Mouse (Mus musculus) macrophage (primary cell): ENCODE measurements around the gene Gm42878. TPM values are rescaled to one million over a fixed set of nuclear protein-coding genes. Genes with fewer than 3 reads are reported as not detected.

Source experiments
- H3K27ac ChIP-seq: fragments of 350-480 bp; formaldehyde crosslinking; 2 replicates; pipeline ENCODE4 v1.9.0; 2021
- H3K36me3 ChIP-seq: fragments of 350-480 bp; formaldehyde crosslinking; 2 replicates; pipeline ENCODE4 v1.9.0; 2021; ENCODE audit errors: inconsistent target
- H3K4me3 ChIP-seq: fragments of 350-480 bp; formaldehyde crosslinking; 2 replicates; pipeline ENCODE4 v1.9.0; 2021; ENCODE audit errors: inconsistent target
- H3K79me2 ChIP-seq: fragments of 350-480 bp; formaldehyde crosslinking; 2 replicates; pipeline ENCODE4 v1.9.0; 2021; ENCODE audit errors: inconsistent target
- WGBS: methylation state at CpG from one replicate; pipeline ENCODE4 v1.1.7; 2026; ENCODE audit warnings: inconsistent platforms; ENCODE audit not compliant: missing documents; 5-methylcytosine and 5-hydroxymethylcytosine counted together
- polyA plus RNA-seq: library from polyadenylated mRNA; stranded (reverse); fragments of 250-400 nt; gene quantifications from 3 replicates; pipeline ENCODE4 v1.2.4, GENCODE M21; 2018; ENCODE audit warnings: inconsistent platforms

The Gm42878 gene
- polyA plus RNA-seq, 1 experiment from 2014 or later = 0.11 TPM

- 0 out of 2 replicates have a peak overlapping the region, but pooled peaks have one; percentile 13 for H3K27ac ChIP-seq
- H3K4me3 ChIP-seq = no peak overlapping the region
- no peaks in the 10 kb centered on the region for H3K36me3 ChIP-seq
- WGBS = 21% methylated on average over 7 of the region's 7 CpGs
- H3K79me2 ChIP-seq = no peaks in the 10 kb centered on the region
Observed at GRCm38 (mm10) chr5:121500719-121501118, 44.6 kb downstream of the Gm42878 start.

- H3K4me3 ChIP-seq = no peak overlapping the region
- H3K79me2 ChIP-seq = no peaks in the 10 kb centered on the region
- WGBS = 79% methylated on average over 8 of the region's 8 CpGs
- no peaks in the 10 kb centered on the region for H3K36me3 ChIP-seq
- no peak overlapping the region for H3K27ac ChIP-seq
Observed at GRCm38 (mm10) chr5:121493305-121493704, 52.0 kb downstream of the Gm42878 start.

DNA sequence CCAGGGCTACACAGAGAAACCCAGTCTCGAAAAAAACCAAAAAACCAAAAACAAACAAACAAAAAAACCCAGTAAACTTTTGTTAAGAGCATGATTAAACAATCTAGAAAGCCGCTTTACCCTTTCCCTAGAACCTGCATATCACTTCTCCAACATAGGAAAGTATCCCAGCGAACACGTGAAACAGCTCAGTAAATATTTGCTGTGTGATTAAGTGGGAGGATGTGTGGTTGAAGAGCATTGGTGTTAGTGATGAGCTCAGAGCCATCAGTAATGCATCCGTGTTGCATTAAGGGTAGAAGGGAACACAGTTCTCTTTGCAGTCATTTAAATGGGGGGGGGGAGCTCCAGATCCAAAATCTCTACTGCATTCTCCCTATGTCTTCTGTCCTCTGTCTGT lies 60.5 kb downstream of the Gm42878 start:
- Histone ChIP-seq H3K36me3 (no peaks in the 10 kb centered on the region), H3K27ac (no peak overlapping the region), H3K79me2 (no peaks in the 10 kb centered on the region), H3K4me3 (no peak overlapping the region)
- WGBS = 85% methylated on average over 5 of the region's 5 CpGs

- H3K36me3 ChIP-seq = no peaks in the 10 kb centered on the region
- no peak overlapping the region for H3K27ac ChIP-seq
- 33% methylated on average over 3 of the region's 3 CpGs for WGBS
- H3K4me3 ChIP-seq = no peak overlapping the region
- H3K79me2 ChIP-seq = no peaks in the 10 kb centered on the region
Observed at GRCm38 (mm10) chr5:121477680-121478079, 67.6 kb downstream of the Gm42878 start.

DNA sequence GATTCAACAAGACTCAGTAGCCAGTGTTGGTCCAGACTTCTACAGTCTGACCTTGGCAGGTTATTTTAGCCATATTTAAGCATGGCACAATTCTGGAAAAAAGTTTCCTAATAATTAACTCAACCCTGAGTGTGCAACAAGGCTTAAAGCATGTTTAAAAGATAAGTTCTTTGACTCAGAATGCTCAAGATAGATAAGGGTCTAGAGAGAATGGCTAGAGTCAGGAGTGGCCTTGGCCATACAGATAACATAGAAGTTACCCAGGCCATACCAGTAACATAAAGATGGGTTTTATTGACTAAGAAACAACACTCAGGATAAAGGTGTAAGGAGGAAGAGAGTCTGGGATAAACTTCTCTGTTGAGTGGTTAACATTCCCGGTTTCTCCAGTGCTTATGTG lies 69.2 kb downstream of the Gm42878 start:
- no peaks in the 10 kb centered on the region for H3K79me2 ChIP-seq
- H3K36me3 ChIP-seq = no peaks in the 10 kb centered on the region
- H3K27ac ChIP-seq = no peak overlapping the region
- WGBS = 100% methylated on average over 1 of the region's 1 CpGs
- H3K4me3 ChIP-seq = no peak overlapping the region

GRCm38 (mm10) chr5:121474610-121475009 lies 70.7 kb downstream of the Gm42878 start:
- H3K27ac ChIP-seq = no peak overlapping the region

DNA sequence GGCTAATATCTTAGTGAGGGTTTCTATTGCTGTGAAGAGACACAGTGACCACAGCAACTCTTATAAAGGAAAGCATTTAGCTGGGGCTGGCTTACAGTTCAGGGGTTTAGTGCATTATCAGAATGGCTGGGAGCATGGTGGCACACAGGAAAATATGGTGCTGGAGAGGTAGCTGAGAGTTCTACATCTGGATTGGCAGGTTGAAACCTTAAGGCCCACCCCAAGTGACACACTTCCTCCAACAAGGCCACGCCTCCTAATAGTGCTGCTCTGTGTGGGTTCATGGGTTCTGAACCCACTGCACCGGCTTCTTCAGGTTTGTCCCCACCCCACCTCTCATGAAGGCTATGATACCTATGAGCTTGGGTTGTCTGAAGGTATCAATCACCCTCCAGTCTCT lies 72.9 kb downstream of the Gm42878 start:
- H3K79me2 ChIP-seq = no peaks in the 10 kb centered on the region
- no peak overlapping the region for H3K4me3 ChIP-seq
- no peak overlapping the region for H3K27ac ChIP-seq
- no peaks in the 10 kb centered on the region for H3K36me3 ChIP-seq
- 78% methylated on average over 2 of the region's 2 CpGs for WGBS

More at GRCm38 (mm10) chr5:121474610-121475009, 70.7 kb downstream of the Gm42878 start:
- Histone ChIP-seq H3K36me3 (no peaks in the 10 kb centered on the region), H3K79me2 (no peaks in the 10 kb centered on the region), H3K4me3 (no peak overlapping the region)
- WGBS = 90% methylated on average over 6 of the region's 7 CpGs

- H3K36me3 ChIP-seq = no peaks in the 10 kb centered on the region
- no peak overlapping the region for H3K4me3 ChIP-seq
- WGBS = 71% methylated on average over 3 of the region's 3 CpGs
- no peak overlapping the region for H3K27ac ChIP-seq
- H3K79me2 ChIP-seq = no peaks in the 10 kb centered on the region
Observed at GRCm38 (mm10) chr5:121469566-121469965, 75.7 kb downstream of the Gm42878 start.

Other genes with a start within 250 kb of the Gm42878 start
- gene Trafd1, start 159.8 kb downstream of the Gm42878 start, polyA plus RNA-seq = 97.3 to 304 TPM (median 148 TPM) in 3 replicates
- gene Naa25, start 147.5 kb downstream of the Gm42878 start, polyA plus RNA-seq = 15.3 to 23.7 TPM (median 17.0 TPM) in 3 replicates
- gene Tmem116, start 93.6 kb downstream of the Gm42878 start, polyA plus RNA-seq = 0.81 to 1.9 TPM (median 1.5 TPM) in 3 replicates
- 327 to 388 TPM (median 342 TPM) in 3 replicates for gene Erp29, start 93.0 kb downstream of the Gm42878 start, polyA plus RNA-seq
- gene Adam1b, start 42.0 kb downstream of the Gm42878 start, polyA plus RNA-seq = not detected in 3 replicates
- 0.40 to 1.5 TPM (median 0.95 TPM) in 3 replicates for gene Adam1a, start within 50 bp of the Gm42878 start, polyA plus RNA-seq
- gene Mapkapk5, start 423 bp upstream of the Gm42878 start, polyA plus RNA-seq = 51.6 to 103 TPM (median 67.2 TPM) in 3 replicates
- 566 to 1,134 TPM (median 980 TPM) in 3 replicates for gene Aldh2, start 48.3 kb upstream of the Gm42878 start, polyA plus RNA-seq
- gene Acad12, start 73.5 kb upstream of the Gm42878 start, polyA plus RNA-seq = 6.2 to 10.9 TPM (median 7.4 TPM) in 3 replicates
- 1.7 to 4.4 TPM (median 2.5 TPM) in 3 replicates for gene Acad10, start 115.0 kb upstream of the Gm42878 start, polyA plus RNA-seq
- 32.4 to 40.7 TPM (median 36.5 TPM) in 3 replicates for gene Brap, start 115.1 kb upstream of the Gm42878 start, polyA plus RNA-seq
- gene Atxn2, start 165.9 kb upstream of the Gm42878 start, polyA plus RNA-seq = 45.1 to 115 TPM (median 51.4 TPM) in 3 replicates